Mouse (Mus musculus) cortical plate, adult 2 months (tissue): Measurements from ENCODE around the gene 6030468B19Rik. TPM values are rescaled to one million over a fixed set of nuclear protein-coding genes. Genes with fewer than 3 reads are reported as not detected.

Source experiments
- H3K27ac ChIP-seq: fragments of 200-500 bp; 2 replicates; pipeline ENCODE4 v1.5.1; 2012; ENCODE audit warnings: low read length, control low read depth, inconsistent platforms; ENCODE audit not compliant: insufficient read depth
- H3K4me1 ChIP-seq: fragments of 200-500 bp; 2 replicates; pipeline ENCODE4 v1.6.1; 2011; ENCODE audit warnings: low read length; ENCODE audit not compliant: control insufficient read depth, insufficient read depth
- H3K4me3 ChIP-seq: fragments of 200-500 bp; 2 replicates; pipeline ENCODE4 v1.5.1; 2011; ENCODE audit warnings: mild to moderate bottlenecking, low read length, control low read depth; ENCODE audit not compliant: insufficient read depth
- CTCF ChIP-seq: fragments of 200-500 bp; IDR thresholded peaks from 2 replicates; pipeline ENCODE4 v1.5.1; 2011; ENCODE audit warnings: mild to moderate bottlenecking, control low read depth, low read length; ENCODE audit not compliant: insufficient read depth; ENCODE audit errors: extremely low read depth
- POLR2A ChIP-seq: fragments of 200-500 bp; IDR thresholded peaks from 2 replicates; pipeline ENCODE4 v1.6.1; 2011; ENCODE audit warnings: mild to moderate bottlenecking, low read length, control low read depth; ENCODE audit not compliant: insufficient read depth; ENCODE audit errors: extremely low read depth
- polyA plus RNA-seq: library from polyadenylated mRNA; depleted of rRNA; stranded (reverse); fragments of >200 nt; gene quantifications from 2 replicates; pipeline ENCODE4 v1.2.3, GENCODE M21; 2012

The 6030468B19Rik gene
- polyA plus RNA-seq, 1 experiment, result 0.50 TPM

- Histone ChIP-seq H3K4me3 (no peak overlapping the region), H3K27ac (no peak overlapping the region), H3K4me1 (no peaks in the 10 kb centered on the region)
- no peak for TF ChIP-seq POLR2A
- no peak for TF ChIP-seq CTCF
Observed at GRCm38 (mm10) chr11:117777111-117777510, 20.3 kb upstream of the 6030468B19Rik start.

- Histone ChIP-seq H3K27ac (no peak overlapping the region), H3K4me1 (no peaks in the 10 kb centered on the region), H3K4me3 (no peak overlapping the region)
- TF ChIP-seq POLR2A, result no peak
- no peak for TF ChIP-seq CTCF
Observed at GRCm38 (mm10) chr11:117778031-117778430, 19.4 kb upstream of the 6030468B19Rik start.

GRCm38 (mm10) chr11:117778851-117779433 lies 18.5 kb upstream of the 6030468B19Rik start:
- Histone ChIP-seq H3K4me1 (no peaks in the 10 kb centered on the region), H3K27ac (peak overlapping the region; percentile 69), H3K4me3 (no peak overlapping the region)
- TF ChIP-seq POLR2A, result no peak
- TF ChIP-seq CTCF, result no peak

- Histone ChIP-seq H3K4me1 (no peaks in the 10 kb centered on the region), H3K27ac (peak overlapping the region; percentile 69), H3K4me3 (peak overlapping the region; percentile 2)
- peak; percentile 52; the same call in 1 of the 2 replicates for TF ChIP-seq POLR2A
- TF ChIP-seq CTCF, result no peak
Observed at GRCm38 (mm10) chr11:117779434-117780198, 17.8 kb upstream of the 6030468B19Rik start.

- peak overlapping the region; percentile 69 for H3K27ac ChIP-seq
Observed at GRCm38 (mm10) chr11:117780199-117780515, 17.3 kb upstream of the 6030468B19Rik start.

GRCm38 (mm10) chr11:117780582-117781111 lies 16.8 kb upstream of the 6030468B19Rik start:
- TF ChIP-seq POLR2A (no peak), CTCF (no peak)
- Histone ChIP-seq H3K4me3 (peak overlapping the region; percentile 2; the same call in 1 of the 2 replicates), H3K4me1 (no peaks in the 10 kb centered on the region), H3K27ac (no peak overlapping the region)

More at GRCm38 (mm10) chr11:117780199-117780515, 17.3 kb upstream of the 6030468B19Rik start:
- Histone ChIP-seq H3K4me1 (no peaks in the 10 kb centered on the region), H3K4me3 (peak overlapping the region; percentile 2; the same call in 1 of the 2 replicates)
- no peak for TF ChIP-seq CTCF

GRCm38 (mm10) chr11:117781199-117781821 lies 16.1 kb upstream of the 6030468B19Rik start:
- no peak overlapping the region for H3K27ac ChIP-seq
- TF ChIP-seq CTCF, result no peak
- no peak for TF ChIP-seq POLR2A
- no peak overlapping the region for H3K4me3 ChIP-seq
- H3K4me1 ChIP-seq, result no peaks in the 10 kb centered on the region

- 0 out of 2 replicates have a peak within 1 kb of the TSS, but pooled peaks have one; percentile 2 for H3K4me3 ChIP-seq
- H3K4me1 ChIP-seq, result no peaks in the 10 kb centered on the region
- TF ChIP-seq POLR2A (no peak), CTCF (no peak)
- H3K27ac ChIP-seq, result no peak within 1 kb of the TSS
Observed at GRCm38 (mm10) chr11:117781993-117782704, 15.3 kb upstream of the 6030468B19Rik start, which contains the start of the genes Tmc8 and Tmc6. Tmc8 (plus strand) TSS chr11:117782076. Tmc6 (minus strand) TSS chr11:117782198.

- Histone ChIP-seq H3K4me1 (no peaks in the 10 kb centered on the region), H3K4me3 (no peak overlapping the region), H3K27ac (no peak overlapping the region)
- TF ChIP-seq CTCF (no peak), POLR2A (no peak)
Observed at GRCm38 (mm10) chr11:117782705-117783034, 14.8 kb upstream of the 6030468B19Rik start.
